Mouse (Mus musculus) liver, embryonic 16.5 days (tissue): ENCODE measurements around the gene E2f6. TPM values are rescaled to one million over a fixed set of nuclear protein-coding genes. Genes with fewer than 3 reads are reported as not detected.

ENCODE experiments used
- ATAC-seq: fragments of 200-750 bp; cut with Nextera tagmentation; 2 replicates; pipeline ENCODE4 v1.8.0; 2017; ENCODE audit warnings: low read depth, mild to moderate bottlenecking, moderate number of reproducible peaks, moderate library complexity
- H3K27ac ChIP-seq: fragments of 300-500 bp; sonication (generic); 2 replicates; pipeline ENCODE4 v1.5.1; 2014; ENCODE audit warnings: mild to moderate bottlenecking, low read length
- H3K27me3 ChIP-seq: fragments of 300-500 bp; sonication (generic); 2 replicates; pipeline ENCODE4 v1.6.1; 2014; ENCODE audit warnings: low read depth, low read length, mixed read lengths; ENCODE audit not compliant: control insufficient read depth, insufficient read depth
- H3K36me3 ChIP-seq: fragments of 300-500 bp; sonication (generic); 2 replicates; pipeline ENCODE4 v1.6.1; 2014; ENCODE audit warnings: mild to moderate bottlenecking; ENCODE audit not compliant: control insufficient read depth, insufficient read depth
- H3K4me1 ChIP-seq: fragments of 300-500 bp; sonication (generic); 2 replicates; pipeline ENCODE4 v1.6.1; 2014; ENCODE audit warnings: low read depth, low read length, mixed read lengths; ENCODE audit not compliant: control insufficient read depth
- H3K4me2 ChIP-seq: fragments of 300-500 bp; sonication (generic); 2 replicates; pipeline ENCODE4 v1.6.1; 2014; ENCODE audit warnings: low read depth, low read length, mixed read lengths
- H3K4me3 ChIP-seq: fragments of 300-500 bp; sonication (generic); 2 replicates; pipeline ENCODE4 v1.5.1; 2014; ENCODE audit warnings: low read depth, mild to moderate bottlenecking, low read length
- H3K9ac ChIP-seq: fragments of 300-500 bp; sonication (generic); 2 replicates; pipeline ENCODE4 v1.6.1; 2014; ENCODE audit warnings: low read depth, low read length
- H3K9me3 ChIP-seq: fragments of 300-500 bp; sonication (generic); replicated peaks from 2 replicates; pipeline ENCODE4 v1.6.1; 2016; ENCODE audit warnings: low read length; ENCODE audit not compliant: control insufficient read depth
- WGBS: fragments of 180-500 bp; shearing (Covaris S2); extraction: QIAGEN DNeasy Blood & Tissue Kit; methylation state at CpG from one replicate; pipeline ENCODE4 v1.1.7; 2014; ENCODE audit not compliant: insufficient replicate concordance; 5-methylcytosine and 5-hydroxymethylcytosine counted together
- polyA plus RNA-seq: library from polyadenylated mRNA; unstranded; fragments of >200 nt; fragmentation: Nextera tagmentation; extraction: Ambion mirVana; gene quantifications from 2 replicates; pipeline ENCODE4 v1.2.1, GENCODE M21; 2015

E2f6 gene
- polyA plus RNA-seq, 1 experiment from 2014 or later = 13.8 TPM

DNA sequence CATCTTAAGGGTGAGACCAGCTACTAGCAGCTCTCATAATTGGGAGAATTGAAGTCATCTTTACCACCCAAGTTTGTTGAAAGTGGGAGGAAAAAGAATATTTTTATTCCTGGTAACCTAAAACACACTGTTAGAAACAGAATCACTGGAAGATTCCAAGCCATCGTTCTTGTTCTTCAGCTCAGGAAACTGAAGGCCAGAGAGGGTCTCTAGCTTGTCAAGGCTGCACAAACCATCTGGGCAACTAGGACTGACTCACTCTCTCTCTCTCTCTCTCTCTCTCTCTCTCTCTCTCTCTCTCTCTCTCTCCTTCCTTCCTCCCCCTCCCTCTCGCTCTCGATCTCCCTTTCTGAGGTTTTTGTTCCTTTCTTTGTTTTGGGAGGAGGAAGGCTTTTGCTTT lies 50.2 kb downstream of the E2f6 start:
- Histone ChIP-seq H3K9me3 (no peaks in the 10 kb centered on the region), H3K27me3 (no peaks in the 10 kb centered on the region), H3K36me3 (no peaks in the 10 kb centered on the region), H3K4me1 (no peaks in the 10 kb centered on the region; the same call in none of the 2 replicates), H3K9ac (no peak overlapping the region), H3K4me2 (no peak overlapping the region), H3K27ac (no peak overlapping the region), H3K4me3 (no peak overlapping the region)
- WGBS = 25% methylated on average over 3 of the region's 3 CpGs
- no peak for ATAC-seq

DNA sequence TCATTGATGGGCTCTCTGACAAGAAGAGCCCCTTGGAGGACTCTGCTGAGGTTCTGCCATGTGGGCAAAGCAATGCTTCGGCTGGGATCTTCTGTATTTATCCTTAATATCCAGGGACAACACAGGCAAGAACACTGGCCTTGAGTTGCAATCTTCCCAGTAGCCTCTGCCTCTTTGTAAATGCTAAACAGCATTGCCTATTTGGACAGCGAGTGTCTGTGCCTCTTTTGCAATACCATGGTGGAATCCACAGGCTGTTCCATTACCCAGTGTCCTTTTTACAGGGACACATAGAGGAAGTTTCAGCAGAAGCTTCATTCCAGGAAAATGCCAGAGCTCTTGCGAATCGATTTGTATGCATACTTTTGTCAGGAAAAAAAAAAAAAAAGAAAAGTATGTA lies 53.7 kb downstream of the E2f6 start:
- H3K4me3 ChIP-seq = no peak overlapping the region
- ATAC-seq = peak; percentile 61; the same call in 1 of the 2 replicates
- H3K4me2 ChIP-seq = no peak overlapping the region
- H3K4me1 ChIP-seq = peaks cover 2% of the 10 kb centered on the region
- H3K9ac ChIP-seq = no peak overlapping the region
- H3K27me3 ChIP-seq = no peaks in the 10 kb centered on the region
- no peaks in the 10 kb centered on the region for H3K36me3 ChIP-seq
- WGBS = 66% methylated on average over 4 of the region's 4 CpGs
- H3K9me3 ChIP-seq = no peaks in the 10 kb centered on the region
- no peak overlapping the region for H3K27ac ChIP-seq

DNA sequence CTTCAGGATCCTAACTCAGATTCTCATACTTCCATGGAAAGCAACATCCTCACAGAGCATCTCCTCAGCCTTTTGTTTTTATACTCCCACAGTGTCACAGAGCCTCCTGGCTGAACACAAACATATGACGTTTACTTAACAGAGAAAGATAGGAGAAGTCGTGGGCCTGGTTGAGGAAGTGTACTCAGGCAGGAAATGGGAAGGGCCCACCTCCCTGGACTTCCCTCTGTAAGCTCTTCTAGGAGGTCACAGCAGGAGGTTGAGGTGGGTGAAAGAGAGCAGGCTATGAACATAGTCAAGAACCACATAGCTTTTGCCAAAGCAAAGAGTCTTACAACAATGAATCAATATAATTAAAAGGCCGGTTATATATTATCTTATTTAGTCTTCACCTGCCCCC lies 55.1 kb downstream of the E2f6 start:
- H3K27ac ChIP-seq = no peak overlapping the region
- ATAC-seq = peak; percentile 49; the same call in 1 of the 2 replicates
- WGBS = 19% methylated on average over 3 of the region's 3 CpGs

DNA sequence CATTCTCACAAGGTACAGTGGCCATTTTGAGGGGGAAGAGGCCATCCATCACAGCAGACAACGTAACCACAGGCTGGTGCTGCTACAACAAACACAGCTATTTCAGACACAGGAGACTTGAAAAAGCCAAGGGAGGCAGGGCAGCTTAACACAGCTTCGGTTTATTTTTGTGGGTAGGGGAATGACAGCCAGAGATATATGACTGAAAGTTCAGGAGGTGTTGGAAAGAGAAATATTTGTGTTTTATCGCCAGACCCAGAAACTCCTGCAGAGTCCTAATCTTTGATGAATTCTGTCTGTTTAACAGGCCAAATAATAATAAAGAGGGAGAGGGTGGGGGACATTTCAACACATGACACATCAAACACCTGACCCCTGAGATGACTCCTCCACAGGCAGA lies 55.7 kb downstream of the E2f6 start:
- Histone ChIP-seq H3K9me3 (no peaks in the 10 kb centered on the region), H3K27ac (no peak overlapping the region), H3K27me3 (no peaks in the 10 kb centered on the region), H3K36me3 (no peaks in the 10 kb centered on the region), H3K9ac (no peak overlapping the region), H3K4me2 (no peak overlapping the region), H3K4me3 (no peak overlapping the region), H3K4me1 (peaks cover 8% of the 10 kb centered on the region)
- ATAC-seq = no peak
- WGBS = 17% methylated on average over 3 of the region's 3 CpGs

More for the DNA sequence above, 55.1 kb downstream of the E2f6 start:
- Histone ChIP-seq H3K9me3 (no peaks in the 10 kb centered on the region), H3K4me3 (no peak overlapping the region), H3K36me3 (no peaks in the 10 kb centered on the region), H3K4me2 (no peak overlapping the region), H3K27me3 (no peaks in the 10 kb centered on the region), H3K9ac (no peak overlapping the region), H3K4me1 (peaks cover 8% of the 10 kb centered on the region)

DNA sequence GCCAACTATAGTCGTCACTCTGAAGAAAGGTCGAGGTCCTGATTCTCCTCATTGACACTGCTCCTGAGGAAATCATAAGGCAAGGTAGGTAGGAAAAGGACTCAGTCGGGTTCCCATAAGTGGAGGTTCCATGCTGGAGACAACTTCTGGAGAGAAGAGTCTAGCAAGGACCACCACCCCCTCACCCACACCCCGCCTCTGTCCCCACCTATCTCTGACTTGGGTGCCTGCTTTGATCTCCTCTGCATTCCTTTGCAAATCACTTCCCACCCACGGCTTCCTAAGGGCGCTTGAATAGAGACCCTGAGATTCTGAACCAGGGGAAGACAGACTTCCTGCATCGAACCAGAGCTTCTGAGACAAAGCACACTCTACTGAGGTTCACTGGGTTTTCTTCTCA lies 56.5 kb downstream of the E2f6 start:
- H3K4me3 ChIP-seq = no peak overlapping the region
- H3K27ac ChIP-seq = no peak overlapping the region
- no peaks in the 10 kb centered on the region for H3K9me3 ChIP-seq
- no peak overlapping the region for H3K4me2 ChIP-seq
- H3K36me3 ChIP-seq = no peaks in the 10 kb centered on the region
- H3K9ac ChIP-seq = no peak overlapping the region
- 56% methylated on average over 7 of the region's 7 CpGs for WGBS
- H3K27me3 ChIP-seq = no peaks in the 10 kb centered on the region
- ATAC-seq = no peak
- H3K4me1 ChIP-seq = peaks cover 8% of the 10 kb centered on the region

DNA sequence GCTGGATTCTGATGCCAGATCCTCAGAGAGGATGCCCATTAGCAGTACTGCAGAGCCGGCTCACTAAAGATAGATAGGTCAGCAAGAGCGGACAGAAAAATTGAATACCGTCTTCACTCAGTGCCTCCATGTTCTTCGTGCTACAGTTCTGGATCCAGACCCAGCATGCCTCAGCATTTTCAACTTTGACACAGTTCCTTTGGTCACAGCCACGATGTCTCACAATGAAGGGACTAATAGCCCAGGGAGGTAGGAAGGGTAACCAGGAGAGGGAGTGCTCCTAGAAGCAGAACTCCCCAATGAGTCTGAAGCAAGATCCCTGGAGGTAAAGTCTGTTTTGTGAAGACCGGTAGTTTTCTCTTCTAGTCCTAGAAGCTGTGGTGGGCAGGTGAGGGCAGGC lies 57.9 kb downstream of the E2f6 start:
- WGBS = 64% methylated on average over 6 of the region's 6 CpGs
- Histone ChIP-seq H3K36me3 (no peaks in the 10 kb centered on the region), H3K4me2 (no peak overlapping the region), H3K4me3 (no peak overlapping the region), H3K9me3 (no peaks in the 10 kb centered on the region), H3K27ac (no peak overlapping the region), H3K27me3 (no peaks in the 10 kb centered on the region), H3K9ac (no peak overlapping the region), H3K4me1 (peaks cover 8% of the 10 kb centered on the region)
- no peak for ATAC-seq

DNA sequence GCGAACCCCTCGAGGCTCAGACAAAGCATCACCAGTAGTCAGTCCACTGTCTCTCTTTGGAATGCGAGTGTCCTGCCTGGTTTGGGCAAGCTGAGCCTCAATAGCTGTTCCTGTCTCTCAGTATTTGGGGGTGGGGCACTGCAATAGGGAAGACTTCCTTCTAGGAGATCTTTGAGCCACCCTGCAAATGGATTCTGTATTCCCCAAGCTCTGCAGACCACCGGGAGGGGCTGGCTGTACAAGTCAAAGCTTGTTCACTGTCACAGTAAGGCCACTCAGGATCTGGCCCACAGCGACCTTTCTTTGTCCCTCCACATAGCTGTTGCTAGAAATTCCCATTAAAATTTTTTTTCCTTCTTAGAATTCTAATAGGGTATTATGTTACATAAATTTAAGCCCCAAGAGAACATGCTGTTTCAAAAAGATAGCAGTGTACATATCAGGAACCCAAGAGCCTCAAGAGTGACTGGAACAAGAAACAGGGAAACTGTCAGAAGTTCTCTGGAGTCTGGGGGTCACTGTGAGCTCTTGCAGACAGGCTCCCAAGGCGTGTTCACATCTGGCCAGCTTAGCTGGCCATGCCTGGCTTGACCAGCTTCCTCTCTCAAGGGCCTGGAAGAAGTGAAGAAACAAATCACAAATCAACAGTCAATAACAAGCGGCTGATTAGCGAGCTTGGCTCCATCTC lies 58.5 kb downstream of the E2f6 start:
- Histone ChIP-seq H3K9ac (no peak overlapping the region), H3K36me3 (no peaks in the 10 kb centered on the region), H3K4me3 (no peak overlapping the region), H3K27me3 (no peaks in the 10 kb centered on the region), H3K4me2 (no peak overlapping the region), H3K9me3 (no peaks in the 10 kb centered on the region), H3K4me1 (peaks cover 10% of the 10 kb centered on the region), H3K27ac (no peak overlapping the region)
- WGBS = 50% methylated on average over 8 of the region's 8 CpGs
- ATAC-seq = no peak

DNA sequence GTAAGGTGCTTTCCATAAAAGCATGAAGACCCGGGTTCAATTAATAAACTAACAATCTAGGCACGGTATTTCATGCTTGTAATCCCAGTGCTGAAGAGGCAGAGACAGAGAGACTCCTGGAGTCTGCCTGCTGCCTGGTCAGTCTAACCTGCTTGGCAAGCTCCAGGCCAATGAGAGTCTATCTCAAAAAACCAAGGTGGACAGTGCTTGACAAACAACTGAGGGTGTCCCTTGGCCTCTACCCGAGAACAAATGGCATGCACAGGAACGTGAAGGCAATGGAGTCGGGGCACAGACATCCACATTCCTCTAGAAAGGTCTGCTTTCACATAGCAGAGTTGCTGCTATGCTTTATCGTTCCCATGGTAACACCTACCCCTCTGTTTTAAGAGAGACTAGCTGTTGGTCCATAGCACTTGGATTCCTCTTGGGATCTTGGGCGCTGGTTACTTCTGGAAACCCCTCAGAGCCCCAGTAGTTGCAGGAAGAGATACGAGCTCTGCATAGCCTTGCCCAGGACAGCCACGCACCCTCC lies 59.2 kb downstream of the E2f6 start:
- Histone ChIP-seq H3K4me3 (no peak overlapping the region), H3K4me2 (no peak overlapping the region), H3K27me3 (no peaks in the 10 kb centered on the region), H3K36me3 (no peaks in the 10 kb centered on the region), H3K27ac (0 out of 2 replicates have a peak overlapping the region, but pooled peaks have one; percentile 2), H3K9ac (no peak overlapping the region), H3K4me1 (peaks cover 16% of the 10 kb centered on the region), H3K9me3 (no peaks in the 10 kb centered on the region)
- WGBS = 49% methylated on average over 9 of the region's 9 CpGs
- ATAC-seq = no peak

DNA sequence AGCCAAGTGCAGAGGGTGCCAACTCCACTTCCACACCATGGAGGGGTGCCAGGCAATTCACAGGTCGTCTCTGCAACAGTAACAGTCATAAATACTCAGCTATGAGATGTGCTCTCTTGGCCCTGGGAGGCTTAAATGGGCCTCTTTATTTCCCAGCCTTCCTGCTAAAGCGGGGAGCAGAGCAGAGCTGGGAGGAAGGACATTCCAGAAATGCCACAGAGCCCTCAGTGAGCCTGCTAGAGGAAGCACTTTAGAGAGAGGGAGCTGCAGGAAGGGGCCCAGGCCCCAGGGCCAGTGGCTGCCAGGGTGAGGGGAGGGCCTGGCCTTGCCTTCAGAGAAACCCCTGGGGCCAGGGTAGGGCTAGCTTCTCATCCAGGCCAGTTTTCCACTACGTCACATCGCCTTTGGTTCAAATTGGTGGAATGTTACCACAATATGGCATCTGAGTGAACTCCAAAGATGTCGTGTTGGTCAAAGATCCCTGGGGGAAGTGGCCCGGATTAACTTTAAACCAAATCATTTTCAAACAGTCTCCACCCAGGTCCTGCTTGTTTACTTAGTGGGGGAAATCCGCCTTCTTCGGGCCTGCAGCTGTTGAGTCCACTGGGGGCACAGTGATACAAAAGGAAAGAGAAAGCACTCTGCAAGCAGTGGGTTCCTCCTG lies 59.8 kb downstream of the E2f6 start:
- no peak overlapping the region for H3K4me2 ChIP-seq
- H3K27ac ChIP-seq = 0 out of 2 replicates have a peak overlapping the region, but pooled peaks have one; percentile 2
- no peaks in the 10 kb centered on the region for H3K27me3 ChIP-seq
- H3K9me3 ChIP-seq = no peaks in the 10 kb centered on the region
- H3K4me1 ChIP-seq = peaks cover 20% of the 10 kb centered on the region
- WGBS = 31% methylated on average over 8 of the region's 8 CpGs
- H3K36me3 ChIP-seq = no peaks in the 10 kb centered on the region
- H3K9ac ChIP-seq = no peak overlapping the region
- no peak overlapping the region for H3K4me3 ChIP-seq
- peak; percentile 31 for ATAC-seq
